Mouse (Mus musculus): ENCODE measurements around the gene Mdga2. TPM values are rescaled to one million over a fixed set of nuclear protein-coding genes. Genes with fewer than 3 reads are reported as not detected.
A peak's percentile ranks its signal among the peaks of the same experiment; 100 is the strongest.

The Mdga2 gene
- total RNA-seq, 2 experiments from 2014 or later: 43.6 to 47.4 TPM

- DNase-seq (ENCODE audit: low spot score in 2 of 2): no peak
These were observed 163.0 kb downstream of the Mdga2 start for GRCm38 (mm10) chr12:67059136-67060014.

DNA sequence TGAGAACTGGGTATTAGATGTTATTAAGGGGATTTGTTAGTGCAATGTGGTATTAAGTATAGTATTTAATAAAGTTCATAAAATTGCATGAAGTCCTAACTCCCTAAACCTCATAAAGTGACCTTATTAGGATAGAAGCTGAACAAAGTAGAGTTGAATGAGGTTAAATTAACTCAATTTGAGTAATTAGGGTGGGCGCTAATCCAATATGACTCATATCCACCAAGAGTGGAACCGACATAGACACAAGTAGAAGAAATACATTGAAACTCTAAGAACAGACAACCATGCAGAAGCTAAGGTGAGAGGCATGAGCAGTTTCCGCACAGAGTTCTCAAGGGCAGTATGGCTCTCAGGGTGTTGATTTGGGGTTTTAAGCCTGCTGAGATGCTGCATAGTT lies 165.7 kb downstream of the Mdga2 start:
- DNase-seq (ENCODE audit: low spot score in 2 of 2): no peak

- peak; percentile 5 to 15 for DNase-seq (ENCODE audit: low spot score in 2 of 2)
These were observed 177.1 kb downstream of the Mdga2 start for GRCm38 (mm10) chr12:67045099-67045750.

- DNase-seq (ENCODE audit: low spot score in 2 of 2): no peak
These were observed 180.5 kb downstream of the Mdga2 start for GRCm38 (mm10) chr12:67041865-67042264.

GRCm38 (mm10) chr12:67035509-67036261 lies 186.7 kb downstream of the Mdga2 start:
- DNase-seq (ENCODE audit: low spot score in 2 of 2): no peak

GRCm38 (mm10) chr12:67017192-67017591 lies 205.2 kb downstream of the Mdga2 start:
- DNase-seq (ENCODE audit: low spot score in 2 of 2): no peak

- DNase-seq (ENCODE audit: low spot score in 2 of 2): peak; percentile 32 to 48
These were observed 211.0 kb downstream of the Mdga2 start for GRCm38 (mm10) chr12:67011368-67011767.

DNA sequence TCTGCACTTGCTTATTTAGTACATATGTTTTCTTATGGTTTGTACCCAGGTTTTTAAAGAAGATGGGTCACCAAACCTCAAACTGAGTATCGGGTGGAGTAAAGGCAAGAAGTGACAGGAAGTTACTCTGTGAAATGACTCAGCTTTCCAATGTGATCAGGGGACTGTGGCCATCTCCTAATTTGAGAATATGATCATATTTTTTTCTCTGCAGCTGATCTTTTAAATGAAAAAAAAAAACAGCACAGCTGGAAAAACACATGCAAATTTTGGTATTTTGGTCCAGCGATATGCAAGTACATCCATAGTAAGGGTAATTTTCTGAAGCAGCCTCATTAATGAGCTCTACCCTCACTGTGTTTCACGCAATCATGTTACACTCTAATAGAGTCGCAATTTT lies 212.0 kb downstream of the Mdga2 start:
- no peak for DNase-seq (ENCODE audit: low spot score in 2 of 2)

GRCm38 (mm10) chr12:67009191-67009590 lies 213.2 kb downstream of the Mdga2 start:
- peak in 1 of 2 experiments; percentile 5 for DNase-seq (ENCODE audit: low spot score in 2 of 2)

DNA sequence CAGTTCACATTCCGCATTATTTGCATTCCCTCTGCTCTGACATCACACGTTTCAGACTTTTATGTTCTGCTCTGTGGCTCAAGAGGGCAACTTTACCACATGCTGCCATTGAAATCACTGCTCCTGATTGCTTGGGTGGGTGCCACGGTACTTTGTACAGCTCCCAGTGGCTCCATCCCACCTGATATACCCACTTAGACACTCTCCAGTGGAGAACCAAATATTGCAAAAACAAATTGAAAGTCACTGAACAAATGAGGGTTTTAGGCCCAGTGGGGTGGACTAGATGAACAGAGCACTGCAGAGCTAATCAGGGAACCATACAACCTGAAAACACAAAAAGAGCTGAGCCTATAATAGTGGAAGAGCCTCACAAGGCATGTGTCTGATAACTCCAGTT lies 268.2 kb downstream of the Mdga2 start:
- DNase-seq (ENCODE audit: low spot score in 2 of 2): no peak

GRCm38 (mm10) chr12:66915741-66916140 lies 306.6 kb downstream of the Mdga2 start:
- DNase-seq (ENCODE audit: low spot score in 2 of 2): no peak

- DNase-seq (ENCODE audit: low spot score in 2 of 2): peak in 1 of 2 experiments; percentile 15
These were observed 323.0 kb downstream of the Mdga2 start for GRCm38 (mm10) chr12:66899366-66899765.

GRCm38 (mm10) chr12:66896790-66897189 lies 325.6 kb downstream of the Mdga2 start:
- no peak for DNase-seq (ENCODE audit: low spot score in 2 of 2)

DNA sequence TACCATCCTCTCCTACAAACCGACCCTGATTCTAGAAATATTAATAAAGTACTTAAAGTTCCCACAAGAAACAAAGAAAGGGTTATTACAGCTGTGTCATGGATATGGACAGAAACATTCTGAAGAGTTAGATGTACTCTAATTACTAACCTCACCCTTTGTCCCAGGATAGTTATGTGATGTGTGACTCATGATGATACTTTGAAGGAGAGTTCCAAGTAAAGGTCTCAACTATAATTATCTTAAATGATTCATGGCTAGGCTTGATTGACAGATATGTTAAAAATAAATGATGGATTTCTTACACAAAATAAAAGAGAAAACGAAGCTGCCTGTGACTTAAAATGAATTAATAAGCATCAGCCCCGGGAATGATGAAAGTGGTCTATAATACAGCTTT lies 332.1 kb downstream of the Mdga2 start:
- DNase-seq (ENCODE audit: low spot score in 2 of 2): no peak

GRCm38 (mm10) chr12:66889276-66889675 lies 333.1 kb downstream of the Mdga2 start:
- DNase-seq (ENCODE audit: low spot score in 2 of 2): no peak

DNA sequence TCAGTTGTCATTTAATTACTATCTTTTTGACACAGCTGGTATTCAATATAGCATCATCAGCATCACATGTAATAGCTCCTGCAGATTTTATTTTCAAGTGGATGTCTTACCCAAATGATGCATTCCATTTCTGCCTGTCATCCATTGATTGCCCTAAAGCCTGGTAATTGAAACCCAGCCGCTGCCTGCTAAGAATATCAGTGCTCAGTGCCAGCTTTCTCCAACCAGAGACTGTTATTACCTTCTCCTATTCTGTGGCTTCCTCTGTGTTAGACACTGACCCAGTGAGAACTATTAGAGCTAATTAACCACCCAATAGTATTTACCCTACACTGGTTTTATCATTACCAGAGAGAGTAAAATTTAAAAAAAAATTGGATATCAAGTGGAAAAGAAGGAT lies 333.7 kb downstream of the Mdga2 start:
- DNase-seq (ENCODE audit: low spot score in 2 of 2): no peak

GRCm38 (mm10) chr12:66866199-66866598 lies 356.1 kb downstream of the Mdga2 start:
- DNase-seq (ENCODE audit: low spot score in 2 of 2): no peak

DNA sequence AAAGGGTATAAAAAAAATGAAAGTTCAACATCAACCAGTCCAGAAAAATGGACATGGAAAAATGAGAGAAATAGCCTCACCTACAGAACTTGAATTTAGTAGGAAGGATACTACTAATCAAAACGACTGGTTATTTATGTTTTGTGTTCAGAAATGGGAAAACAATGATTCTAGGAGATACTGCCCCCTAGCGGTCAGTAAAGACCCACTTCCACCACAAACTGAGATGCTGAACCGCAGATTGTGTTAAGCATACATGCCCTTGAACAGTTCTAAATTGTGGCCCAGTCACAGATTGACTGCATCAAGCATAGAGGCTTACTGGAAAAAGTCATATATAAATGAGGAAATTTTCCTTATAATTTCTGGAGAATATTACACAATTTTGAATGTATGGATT lies 369.2 kb downstream of the Mdga2 start:
- DNase-seq (ENCODE audit: low spot score in 2 of 2): peak in 1 of 2 experiments; percentile 20

- DNase-seq (ENCODE audit: low spot score in 2 of 2): peak in 1 of 2 experiments; percentile 12
These were observed 382.0 kb downstream of the Mdga2 start for GRCm38 (mm10) chr12:66840336-66840735.

- no peak for DNase-seq (ENCODE audit: low spot score in 2 of 2)
These were observed 466.7 kb downstream of the Mdga2 start for GRCm38 (mm10) chr12:66755653-66756052.

- no peak for DNase-seq (ENCODE audit: low spot score in 2 of 2)
These were observed 487.8 kb downstream of the Mdga2 start for GRCm38 (mm10) chr12:66734536-66734935.

DNA sequence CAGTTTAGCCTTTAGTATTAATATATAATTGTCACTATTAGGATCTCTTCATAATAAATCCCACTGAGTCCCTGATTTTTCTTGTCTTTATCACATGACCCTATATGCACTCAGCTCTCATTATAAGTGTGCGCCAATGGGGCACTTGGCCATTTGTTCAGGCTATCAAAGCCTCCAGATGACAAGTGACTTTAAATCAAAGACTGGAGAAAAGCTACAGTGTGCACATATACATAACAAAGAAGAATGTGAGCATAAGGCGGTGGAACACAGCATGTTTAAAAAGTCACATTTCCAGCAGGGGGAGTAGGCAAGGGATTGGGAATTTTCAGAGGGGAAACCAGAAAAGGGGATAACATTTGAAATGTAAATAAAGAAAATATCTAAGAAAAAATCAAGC lies 497.9 kb downstream of the Mdga2 start:
- no peak for DNase-seq (ENCODE audit: low spot score in 2 of 2)

Data from left cerebral cortex, adult 18-20 months (tissue).